ENCODE assay signal across 7 mouse cellular contexts in the genomic region with DNA sequence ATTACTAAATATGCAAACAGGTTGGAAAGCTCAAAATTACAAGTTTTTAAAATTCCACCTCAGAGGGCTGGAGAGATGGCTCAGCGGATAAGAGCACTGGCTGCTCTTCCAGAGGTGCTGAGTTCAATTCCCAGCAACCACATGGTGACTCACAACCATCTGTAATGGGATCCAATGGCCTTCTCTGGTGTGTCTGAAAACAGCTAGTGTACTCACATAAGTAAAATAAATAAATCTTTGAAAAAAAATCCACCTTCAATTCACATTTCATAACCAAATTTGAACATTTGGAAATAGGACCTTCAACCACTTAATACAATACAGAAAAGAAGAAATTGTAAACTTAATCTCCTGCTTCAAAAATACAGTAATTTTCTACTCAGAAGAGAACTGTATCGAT. TPM values are rescaled to one million over a fixed set of nuclear protein-coding genes. Genes with fewer than 3 reads are reported as not detected.
DNase-seq lines count a peak whose midpoint lies in the region; ATAC-seq and TF ChIP-seq lines count a peak whose summit lies in the region.

No protein-coding gene starts in this region.

- H3K9me3 ChIP-seq in lung, embryonic 16.5 days (ENCODE audit: control insufficient read depth, low read length) = no peaks in the 10 kb centered on the region
- no peaks in the 10 kb centered on the region for H3K9me3 ChIP-seq in embryonic facial prominence, embryonic 14.5 days (ENCODE audit: control insufficient read depth, low read length)
- H3K9me3 ChIP-seq in limb, embryonic 11.5 days (ENCODE audit: control insufficient read depth, low read length) = no peaks in the 10 kb centered on the region

- no peak for TF ChIP-seq POLR2A in small intestine, adult 2 months (IDR thresholded peaks at IDR 0.05; ENCODE audit: low read depth, low read length)

- no peak for DNase-seq in lung, adult 18-20 months
- DNase-seq in embryonic facial prominence, embryonic 14.5 days (ENCODE audit: low spot score) = no peak
- no peak for DNase-seq in limb, embryonic 11.5 days (ENCODE audit: low spot score)
- DNase-seq in spleen, postnatal 4 days (ENCODE audit: low spot score in 2 of 2) = no peak
- no peak for DNase-seq in adipocyte (ENCODE audit: low spot score)

- peak overlapping the region; percentile 90 for H3K9ac ChIP-seq in lung, embryonic 16.5 days (ENCODE audit: low read length)
- peak overlapping the region; percentile 95 for H3K9ac ChIP-seq in embryonic facial prominence, embryonic 14.5 days (ENCODE audit: low read depth, low read length)
- peak overlapping the region; percentile 90 for H3K9ac ChIP-seq in limb, embryonic 11.5 days (ENCODE audit: low read length)

- no peaks in the 10 kb centered on the region for H3K27me3 ChIP-seq in lung, embryonic 16.5 days (ENCODE audit: control insufficient read depth, insufficient read depth, low read depth, low read length)
- H3K27me3 ChIP-seq in embryonic facial prominence, embryonic 14.5 days (replicated peaks; ENCODE audit: control insufficient read depth, insufficient read depth, low read length) = no peaks in the 10 kb centered on the region
- H3K27me3 ChIP-seq in limb, embryonic 11.5 days (ENCODE audit: control insufficient read depth, insufficient read depth, low read length) = no peaks in the 10 kb centered on the region
- H3K27me3 ChIP-seq in small intestine, adult 2 months (ENCODE audit: control insufficient read depth, insufficient read depth, low read length) = no peaks in the 10 kb centered on the region

- H3K36me3 ChIP-seq in lung, embryonic 16.5 days (ENCODE audit: control insufficient read depth, insufficient read depth, low read length) = no peaks in the 10 kb centered on the region
- no peaks in the 10 kb centered on the region for H3K36me3 ChIP-seq in embryonic facial prominence, embryonic 14.5 days (ENCODE audit: control insufficient read depth, insufficient read depth, low read length)
- no peaks in the 10 kb centered on the region for H3K36me3 ChIP-seq in limb, embryonic 11.5 days (ENCODE audit: control insufficient read depth, insufficient read depth, low read length)
- H3K36me3 ChIP-seq in small intestine, adult 2 months (ENCODE audit: control insufficient read depth, insufficient read depth, low read length) = no peaks in the 10 kb centered on the region

- peak overlapping the region; percentile 80 for H3K4me2 ChIP-seq in lung, embryonic 16.5 days (ENCODE audit: low read depth, low read length)
- peak overlapping the region; percentile 83 for H3K4me2 ChIP-seq in embryonic facial prominence, embryonic 14.5 days (ENCODE audit: low read depth, low read length)
- peak overlapping the region; percentile 81 for H3K4me2 ChIP-seq in limb, embryonic 11.5 days (ENCODE audit: low read depth, severe bottlenecking)

- no peak overlapping the region for H3K27ac ChIP-seq in lung, embryonic 16.5 days (ENCODE audit: low read length)
- H3K27ac ChIP-seq in embryonic facial prominence, embryonic 14.5 days (replicated peaks; ENCODE audit: low read depth, low read length) = no peak overlapping the region
- no peak overlapping the region for H3K27ac ChIP-seq in limb, embryonic 11.5 days (replicated peaks; ENCODE audit: low read depth, low read length)
- H3K27ac ChIP-seq in small intestine, adult 2 months (ENCODE audit: insufficient read depth, low read depth, low read length) = peak overlapping the region; percentile 77

- 36% methylated on average over 2 of the region's 2 CpGs for WGBS in lung, embryonic 16.5 days
- WGBS in embryonic facial prominence, embryonic 14.5 days = 39% methylated on average over 2 of the region's 2 CpGs
- 44% methylated on average over 2 of the region's 2 CpGs for WGBS in limb, embryonic 11.5 days
- 20% methylated on average over 2 of the region's 2 CpGs for WGBS in small intestine, adult 2 months

- peak overlapping the region; percentile 87 for H3K4me3 ChIP-seq in lung, embryonic 16.5 days (ENCODE audit: low read length)
- H3K4me3 ChIP-seq in embryonic facial prominence, embryonic 14.5 days (ENCODE audit: low read depth, low read length) = peak overlapping the region; percentile 94
- H3K4me3 ChIP-seq in limb, embryonic 11.5 days (ENCODE audit: low read depth, low read length) = peak overlapping the region; percentile 92
- H3K4me3 ChIP-seq in small intestine, adult 2 months (ENCODE audit: low read depth, low read length) = peak overlapping the region; percentile 97

- no peak for ATAC-seq in lung, embryonic 16.5 days (ENCODE audit: low read depth)
- no peak for ATAC-seq in embryonic facial prominence, embryonic 14.5 days (ENCODE audit: low read depth)
- no peak for ATAC-seq in limb, embryonic 11.5 days (ENCODE audit: insufficient number of reproducible peaks, low FRiP score, low TSS enrichment, low read depth)

- H3K4me1 ChIP-seq in lung, embryonic 16.5 days (replicated peaks; ENCODE audit: control insufficient read depth, insufficient read depth, low read length) = peaks cover 12% of the 10 kb centered on the region
- H3K4me1 ChIP-seq in embryonic facial prominence, embryonic 14.5 days (ENCODE audit: control insufficient read depth, insufficient read depth, low read length) = peaks cover 14% of the 10 kb centered on the region
- peaks cover 4% of the 10 kb centered on the region; the same call in 1 of the 2 replicates for H3K4me1 ChIP-seq in limb, embryonic 11.5 days (ENCODE audit: control insufficient read depth, insufficient read depth, low read length)
- no peaks in the 10 kb centered on the region for H3K4me1 ChIP-seq in small intestine, adult 2 months (ENCODE audit: control insufficient read depth, insufficient read depth, insufficient read length, low read length)

- TF ChIP-seq CTCF in small intestine, adult 2 months (IDR thresholded peaks at IDR 0.05; ENCODE audit: extremely low read depth, insufficient read length, insufficient replicate concordance, low read depth, low read length) = no peak

RNA-seq across cellular contexts. Expression of a gene that starts 0.9 kb away (rescaled TPM):
- 641 and 656 TPM in 2 replicates for polyA plus RNA-seq in lung, embryonic 16.5 days (2015; fragmentation: Nextera tagmentation; extraction: Ambion mirVana)
- polyA plus RNA-seq in embryonic facial prominence, embryonic 14.5 days (2014; fragmentation: Nextera tagmentation; extraction: Ambion mirVana) = 681 and 870 TPM in 2 replicates
- 574 and 614 TPM in 2 replicates for polyA plus RNA-seq in limb, embryonic 11.5 days (2014; fragmentation: Nextera tagmentation; extraction: Ambion mirVana)
- 72.7 and 102 TPM in 2 replicates for polyA plus RNA-seq in small intestine, adult 2 months (2012; rRNA removed)

RNA-seq across cellular contexts. Expression of a gene that starts 38.5 kb away (rescaled TPM):
- 8.1 and 11.7 TPM in 2 replicates for polyA plus RNA-seq in lung, embryonic 16.5 days (2015; fragmentation: Nextera tagmentation; extraction: Ambion mirVana)
- 12.0 and 12.3 TPM in 2 replicates for polyA plus RNA-seq in embryonic facial prominence, embryonic 14.5 days (2014; fragmentation: Nextera tagmentation; extraction: Ambion mirVana)
- polyA plus RNA-seq in limb, embryonic 11.5 days (2014; fragmentation: Nextera tagmentation; extraction: Ambion mirVana) = 13.7 and 14.8 TPM in 2 replicates
- polyA plus RNA-seq in small intestine, adult 2 months (2012; rRNA removed) = 6.8 and 12.2 TPM in 2 replicates

RNA-seq across cellular contexts. Expression of a gene that starts 45.8 kb away (rescaled TPM):
- polyA plus RNA-seq in lung, embryonic 16.5 days (2015; fragmentation: Nextera tagmentation; extraction: Ambion mirVana) = 26.3 and 28.3 TPM in 2 replicates
- 25.5 and 30.3 TPM in 2 replicates for polyA plus RNA-seq in embryonic facial prominence, embryonic 14.5 days (2014; fragmentation: Nextera tagmentation; extraction: Ambion mirVana)
- 27.9 and 31.6 TPM in 2 replicates for polyA plus RNA-seq in limb, embryonic 11.5 days (2014; fragmentation: Nextera tagmentation; extraction: Ambion mirVana)
- 4.9 and 7.1 TPM in 2 replicates for polyA plus RNA-seq in small intestine, adult 2 months (2012; rRNA removed)
